Mouse (Mus musculus): ENCODE data around the gene Tmem151b.

DNA sequence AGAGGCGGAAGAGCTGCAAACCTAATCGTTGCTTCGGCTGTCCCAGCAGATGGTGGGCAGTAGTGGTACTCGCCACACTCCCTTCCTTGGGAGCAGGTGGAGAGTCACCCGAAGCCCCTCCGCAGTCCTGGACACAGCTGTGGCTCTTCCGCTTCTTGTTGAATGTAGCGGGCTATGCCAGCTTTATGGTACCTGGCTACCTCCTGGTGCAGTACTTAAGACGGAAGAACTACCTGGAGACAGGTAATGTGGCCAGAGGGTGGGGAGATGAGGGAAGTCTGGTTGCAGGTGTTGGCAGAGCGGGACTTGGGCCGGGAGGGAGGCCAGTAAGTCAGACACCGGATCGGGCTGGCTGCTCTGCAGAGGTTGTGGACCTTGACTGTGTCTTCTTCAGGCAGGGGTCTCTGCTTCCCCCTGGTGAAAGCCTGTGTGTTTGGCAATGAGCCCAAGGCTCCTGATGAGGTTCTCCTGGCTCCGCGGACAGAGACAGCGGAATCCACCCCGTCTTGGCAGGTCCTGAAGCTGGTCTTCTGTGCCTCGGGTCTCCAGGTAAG lies 15.1 kb upstream of the Tmem151b start:
- TF ChIP-seq CTCF (IDR thresholded peaks at IDR 0.05; ENCODE audit: extremely low read depth, insufficient read depth, low read length) (no peak), POLR2A (IDR thresholded peaks at IDR 0.05; ENCODE audit: extremely low read depth, insufficient read depth, low read length) (no peak)
